Mouse (Mus musculus) megakaryocyte-erythroid progenitor cell, adult 5-6 weeks (primary cell): ENCODE measurements around the gene Sestd1. TPM values are rescaled to one million over a fixed set of nuclear protein-coding genes. Genes with fewer than 3 reads are reported as not detected.

Experiments
- ATAC-seq: replicated peaks from 2 replicates; pipeline ENCODE4 v1.8.0; 2016; ENCODE audit warnings: mild to moderate bottlenecking, inconsistent platforms; ENCODE audit not compliant: severe bottlenecking, poor library complexity, low FRiP score, low TSS enrichment
- total RNA-seq, 2 experiments: library from RNA; stranded (forward) in 1 of 2; stranded (reverse) in 1 of 2; fragments of 200-1000, 215-1000 nt in 1 of 2; fragments of >200 nt in 1 of 2; fragmentation: Nextera tagmentation in 1 of 2; gene quantifications; 2 replicates each; pipeline ENCODE4 v1.2.3; 2014 to 2017

Sestd1 gene
- total RNA-seq, 2 experiments from 2014 or later = 1.3 to 5.4 TPM

DNA sequence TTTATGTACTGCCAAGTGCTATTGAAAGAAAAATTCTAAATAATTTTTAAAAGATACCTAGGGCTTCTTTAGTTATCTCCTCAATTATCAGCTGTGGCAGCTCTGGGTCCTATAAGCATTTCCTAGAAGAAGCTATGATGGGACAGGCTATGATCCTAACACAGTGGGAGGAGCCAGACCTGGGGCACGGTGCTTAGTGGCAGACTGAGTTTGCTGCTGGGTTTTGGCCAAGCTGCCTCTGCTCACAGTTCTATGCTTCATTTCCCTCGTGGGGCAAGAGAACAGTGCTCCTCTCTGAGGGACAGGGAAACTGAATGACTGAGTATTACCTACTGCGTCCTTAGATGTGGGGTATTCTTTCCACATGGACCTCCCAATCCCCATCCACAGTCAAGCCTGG, 42.3 kb downstream of the Sestd1 start:
- no peak for ATAC-seq

GRCm38 (mm10) chr2:77236860-77237259, 43.5 kb downstream of the Sestd1 start:
- no peak for ATAC-seq

DNA sequence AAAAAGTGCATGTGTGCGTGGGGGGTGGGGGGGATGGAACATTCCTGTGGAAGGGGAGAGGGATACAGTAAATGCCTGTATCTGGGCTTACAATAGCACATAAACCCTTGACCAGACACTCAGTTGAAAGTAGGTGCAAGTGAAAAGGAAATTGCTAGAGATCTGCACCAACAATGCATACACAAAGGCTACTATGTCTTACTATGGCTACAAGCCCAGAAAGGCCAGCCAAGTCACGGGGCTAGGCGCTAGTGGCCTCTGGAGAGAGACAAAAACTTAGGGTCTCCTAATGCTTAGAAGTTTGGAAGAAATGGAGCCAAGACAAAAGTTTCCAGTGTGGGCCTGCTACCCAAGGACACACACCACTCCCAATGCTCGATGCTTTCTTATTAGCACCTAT, 44.5 kb downstream of the Sestd1 start:
- ATAC-seq = no peak

GRCm38 (mm10) chr2:77232604-77233003, 47.8 kb downstream of the Sestd1 start:
- no peak for ATAC-seq

DNA sequence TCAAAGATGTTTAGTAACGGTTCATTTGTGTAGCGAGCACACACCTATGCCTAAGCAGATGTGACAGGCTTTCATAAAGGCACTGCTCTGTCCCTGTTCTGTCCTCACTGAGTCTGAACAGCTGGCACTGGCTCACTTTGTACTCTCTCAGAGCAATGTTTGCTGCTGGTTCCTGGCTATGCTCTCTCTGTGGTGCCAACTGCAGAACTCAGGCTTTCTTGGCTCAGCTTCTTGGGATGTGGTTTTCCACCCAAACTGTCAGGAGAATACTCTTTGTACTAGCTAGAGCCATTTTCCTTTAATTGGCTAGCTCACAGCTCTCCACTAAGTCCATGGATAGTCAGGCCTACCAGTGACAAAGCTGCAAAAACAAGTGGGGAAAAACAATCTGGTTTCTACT, 59.4 kb downstream of the Sestd1 start:
- ATAC-seq = no peak

DNA sequence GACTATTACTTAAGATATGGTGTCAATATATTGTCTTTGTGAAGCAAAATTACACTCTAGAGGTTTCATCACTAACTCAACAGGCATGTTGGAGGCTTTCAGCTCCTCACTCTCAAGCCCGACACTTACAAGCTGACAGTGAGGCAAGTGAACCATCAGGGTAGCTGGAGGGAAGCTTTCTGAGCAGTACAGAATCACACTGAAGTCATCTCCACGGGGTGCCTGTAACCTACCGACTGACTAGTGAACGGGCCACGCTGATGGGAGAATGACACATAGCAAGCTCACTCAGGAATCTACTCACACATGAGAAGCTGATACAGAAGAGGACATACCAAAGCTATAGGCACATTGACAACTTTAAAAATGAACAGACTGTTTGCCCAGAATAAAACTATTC, 67.5 kb downstream of the Sestd1 start:
- no peak for ATAC-seq

DNA sequence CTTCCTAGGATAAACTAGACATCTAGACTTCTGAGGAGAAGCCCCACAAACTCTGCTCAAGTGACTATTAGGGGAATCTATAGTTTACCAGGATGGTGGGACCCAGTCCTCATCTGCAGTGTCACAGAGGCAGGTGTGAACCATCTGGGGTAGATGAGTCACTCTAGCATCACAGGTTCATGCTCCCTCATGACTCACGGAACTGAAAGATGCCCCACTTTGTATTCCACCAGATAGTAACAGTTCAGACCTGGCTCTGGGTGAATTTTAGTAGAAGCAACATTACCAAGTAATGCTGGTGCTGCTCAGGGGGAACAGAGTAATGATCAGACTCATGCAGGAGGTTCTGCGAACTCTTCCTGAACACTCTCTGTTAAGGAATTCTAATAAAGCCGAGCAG, 73.4 kb downstream of the Sestd1 start:
- ATAC-seq = no peak

GRCm38 (mm10) chr2:77203916-77204315, 76.5 kb downstream of the Sestd1 start:
- no peak; the same call in 1 of the 2 replicates for ATAC-seq

DNA sequence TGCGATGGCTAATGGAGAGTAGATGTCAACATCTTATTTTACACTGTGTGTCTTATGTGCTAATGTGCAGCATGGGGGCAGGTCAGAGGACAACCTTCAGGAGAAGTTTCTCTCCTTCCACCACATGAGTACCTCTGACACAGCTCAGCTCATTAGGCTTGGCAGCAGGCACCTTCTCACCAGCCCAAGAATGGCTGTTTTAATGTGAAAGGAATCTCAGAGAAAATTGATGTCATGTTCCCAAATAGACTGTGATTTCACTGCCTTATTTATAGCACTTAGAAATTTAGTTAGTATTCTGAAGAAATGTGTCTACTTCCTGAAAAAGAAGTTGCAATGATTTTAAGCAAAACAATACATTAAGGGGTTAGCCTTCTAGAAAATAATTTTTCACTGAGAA, 78.5 kb downstream of the Sestd1 start:
- ATAC-seq = no peak

- ATAC-seq = peak; percentile 92
These were observed 79.3 kb downstream of the Sestd1 start for GRCm38 (mm10) chr2:77200958-77201614.

- ATAC-seq = no peak
These were observed 80.0 kb downstream of the Sestd1 start for GRCm38 (mm10) chr2:77200379-77200778.

GRCm38 (mm10) chr2:77198246-77198645, 82.1 kb downstream of the Sestd1 start:
- no peak for ATAC-seq

- ATAC-seq = no peak
These were observed 83.6 kb downstream of the Sestd1 start for GRCm38 (mm10) chr2:77196819-77197218.

GRCm38 (mm10) chr2:77195056-77195455, 85.3 kb downstream of the Sestd1 start:
- ATAC-seq = no peak

DNA sequence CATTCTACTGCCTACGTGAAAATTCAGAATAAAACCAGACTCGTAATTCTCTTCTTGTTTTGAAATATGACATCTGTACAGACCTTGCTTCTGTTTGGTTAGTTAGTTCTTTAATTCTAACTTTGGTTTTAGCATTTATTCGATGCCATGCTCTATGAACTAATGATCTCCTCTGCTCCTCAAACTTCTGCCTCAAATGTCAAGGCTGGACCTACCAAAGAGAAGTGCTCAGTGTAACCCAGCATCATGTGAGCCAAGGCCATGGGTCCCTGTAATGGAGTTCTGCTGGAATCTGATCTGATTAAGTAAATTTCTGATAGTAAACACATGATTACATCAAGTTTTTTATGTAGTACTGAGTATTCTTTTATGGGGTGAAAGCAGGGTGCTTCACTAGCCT, 88.6 kb downstream of the Sestd1 start:
- ATAC-seq = no peak

GRCm38 (mm10) chr2:77190891-77191290, 89.5 kb downstream of the Sestd1 start:
- no peak for ATAC-seq

- no peak for ATAC-seq
These were observed 90.1 kb downstream of the Sestd1 start for GRCm38 (mm10) chr2:77190301-77190700.

DNA sequence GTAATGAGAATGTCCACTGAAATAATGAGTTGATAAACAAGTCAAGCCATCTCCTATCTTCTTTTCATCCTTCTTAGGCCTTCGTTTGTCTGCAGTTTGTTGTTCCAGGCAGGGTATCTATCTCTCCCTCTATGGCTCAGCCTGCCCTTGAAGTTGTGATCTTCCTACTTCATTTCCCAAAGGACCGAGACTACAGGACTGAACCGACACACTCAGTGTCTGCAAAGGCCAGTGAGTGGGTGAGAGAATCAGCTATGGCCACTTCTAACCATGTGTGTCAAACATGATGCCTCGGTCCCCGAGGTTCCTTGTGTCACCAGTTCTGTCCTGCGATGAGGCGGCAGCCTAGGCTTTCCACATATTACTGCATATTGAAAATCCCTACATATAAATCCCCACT, 90.7 kb downstream of the Sestd1 start:
- no peak for ATAC-seq

DNA sequence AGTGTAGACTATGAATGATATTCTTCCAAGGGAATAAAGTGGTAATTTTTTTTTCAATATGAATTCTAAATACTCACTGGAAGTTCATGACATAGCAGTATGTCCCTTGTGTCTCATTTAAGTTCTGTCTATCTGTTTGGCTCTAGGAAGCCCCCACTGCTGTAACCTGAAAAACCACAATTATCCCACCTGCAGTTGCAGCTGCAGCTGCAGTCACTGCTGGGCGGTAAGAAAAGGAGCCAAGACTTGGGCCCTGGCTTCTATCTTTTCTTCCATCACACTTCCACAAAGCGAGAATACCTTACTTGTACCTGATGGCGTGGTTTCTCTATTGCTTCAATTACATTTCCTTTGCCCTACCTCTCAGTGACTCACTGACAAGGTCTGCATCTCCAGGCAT, 92.9 kb downstream of the Sestd1 start:
- no peak for ATAC-seq

GRCm38 (mm10) chr2:77186912-77187311, 93.5 kb downstream of the Sestd1 start:
- ATAC-seq = no peak

- peak; percentile 82 for ATAC-seq
These were observed 96.3 kb downstream of the Sestd1 start for GRCm38 (mm10) chr2:77184049-77184571.

DNA sequence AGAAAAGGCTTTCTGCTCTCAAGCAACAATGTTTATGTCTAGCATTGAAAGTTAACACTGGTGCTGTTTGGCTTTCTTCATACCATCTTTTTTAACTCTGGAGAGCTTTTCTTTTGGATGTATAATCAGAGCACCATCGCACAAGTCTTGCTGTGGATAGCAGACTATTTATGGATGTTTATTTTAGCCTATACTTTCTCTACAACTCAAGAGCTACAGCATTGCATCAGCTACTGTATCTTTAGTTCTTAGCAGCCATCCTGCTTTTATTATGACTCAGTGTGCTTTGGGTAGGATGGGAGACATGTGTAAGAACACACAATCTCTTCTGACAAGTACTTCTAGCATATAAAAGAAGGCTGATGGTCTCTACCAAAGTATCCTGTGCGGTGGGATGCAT, 96.7 kb downstream of the Sestd1 start:
- ATAC-seq = no peak
